Mouse (Mus musculus): ENCODE results near the gene Tnxb.
"Not testable (repeated sequence)": the region's sequence is repeated elsewhere in the genome, so short reads cannot be mapped to it uniquely, and the experiment has no call there.

Tnxb gene

GRCm38 (mm10) chr17:34684253-34684893 is 14.0 kb downstream of the Tnxb start:
- no peak for DNase-seq (ENCODE audit: low spot score)

DNA sequence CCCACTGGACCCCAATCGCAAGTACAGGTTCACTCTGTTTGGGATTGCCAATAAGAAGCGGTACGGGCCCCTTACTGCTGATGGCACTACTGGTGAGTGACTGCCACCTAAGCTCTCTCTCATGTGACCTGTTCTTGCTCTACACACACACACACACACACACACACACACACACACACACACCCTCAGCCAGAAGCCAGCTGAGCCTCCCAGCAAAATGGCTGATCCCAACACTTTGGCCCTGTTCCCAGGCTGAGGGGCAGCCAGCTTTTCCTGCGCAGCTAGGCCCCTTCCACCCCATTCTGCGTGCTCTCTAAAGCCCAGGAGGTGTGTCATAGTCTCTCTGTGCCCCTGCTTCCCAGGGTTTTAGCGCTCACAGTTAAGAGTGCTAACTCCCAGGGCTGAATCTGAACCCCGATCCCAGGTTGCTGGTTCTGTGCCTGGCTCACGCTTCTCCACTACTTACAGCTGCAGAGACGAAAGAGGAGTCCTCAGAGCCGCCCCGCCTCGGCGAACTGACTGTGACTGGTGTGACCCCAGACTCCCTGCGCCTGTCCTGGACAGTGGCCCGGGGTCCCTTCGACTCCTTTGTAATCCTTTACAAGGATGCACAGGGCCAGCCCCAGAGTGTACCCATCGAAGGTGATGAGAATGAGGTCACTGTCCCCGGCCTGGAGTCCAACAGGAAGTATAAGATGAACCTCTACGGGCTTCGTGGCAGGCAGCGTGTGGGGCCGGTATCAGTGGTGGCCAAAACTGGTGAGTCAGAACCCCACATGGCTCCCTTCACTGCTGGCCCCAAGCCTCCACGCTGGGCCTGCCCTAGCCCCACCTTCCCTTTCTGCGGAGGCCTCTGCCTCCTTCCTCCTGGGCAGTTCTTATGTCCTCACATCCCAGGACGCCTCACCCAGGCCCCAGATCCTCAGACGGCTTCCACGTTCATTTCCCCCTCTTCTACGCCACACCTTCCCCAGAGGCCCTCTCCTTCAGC is 15.1 kb downstream of the Tnxb start:
- DNase-seq (ENCODE audit: low spot score), result no peak

- no peak for DNase-seq (ENCODE audit: low spot score)
Observed at GRCm38 (mm10) chr17:34688889-34689288, 18.6 kb downstream of the Tnxb start.

GRCm38 (mm10) chr17:34690458-34690857 is 20.1 kb downstream of the Tnxb start:
- DNase-seq (ENCODE audit: low spot score), result no peak

DNA sequence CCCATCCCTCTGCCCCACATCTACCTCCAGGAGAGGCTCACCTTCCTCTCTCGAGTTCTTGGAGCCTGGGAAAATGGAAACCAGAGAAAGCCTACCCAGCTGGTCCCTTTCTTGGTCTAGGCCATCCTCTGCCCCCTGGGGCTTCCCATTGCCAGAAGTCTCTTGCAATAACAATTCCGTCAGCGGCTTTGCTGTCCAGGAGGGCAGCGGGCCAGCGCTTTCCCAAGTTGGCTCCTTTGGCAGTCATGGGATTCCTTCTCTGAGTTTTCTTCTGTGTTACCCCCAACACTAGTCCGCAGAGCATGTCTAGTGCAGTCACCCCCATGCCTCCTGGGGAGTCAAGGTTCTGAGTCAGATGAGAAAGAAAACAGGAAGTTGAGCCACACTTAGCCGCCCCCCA is 22.6 kb downstream of the Tnxb start:
- no peak for DNase-seq (ENCODE audit: low spot score)

GRCm38 (mm10) chr17:34699575-34700408 is 29.5 kb downstream of the Tnxb start:
- peak; percentile 61 for DNase-seq (ENCODE audit: low spot score)

DNA sequence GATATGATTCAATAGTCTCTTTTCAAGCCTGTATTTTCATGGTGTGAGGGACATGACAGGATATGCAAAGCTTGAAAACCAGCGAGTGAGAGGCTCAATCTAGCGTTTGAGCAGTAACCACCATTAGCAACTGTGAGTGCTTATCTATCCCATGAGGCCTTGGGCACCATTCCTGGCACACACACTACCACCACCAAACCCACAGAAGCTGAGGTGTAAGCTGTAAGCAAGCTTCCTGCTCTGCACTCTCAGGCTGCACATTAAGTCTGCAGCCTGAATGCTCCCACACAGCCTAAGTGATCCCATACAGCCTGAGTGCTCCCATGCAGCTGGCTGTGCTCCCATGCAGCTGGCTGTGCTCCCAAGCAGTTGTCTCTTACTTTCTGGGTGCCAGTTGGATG is 30.3 kb downstream of the Tnxb start:
- DNase-seq (ENCODE audit: low spot score), result no peak

DNA sequence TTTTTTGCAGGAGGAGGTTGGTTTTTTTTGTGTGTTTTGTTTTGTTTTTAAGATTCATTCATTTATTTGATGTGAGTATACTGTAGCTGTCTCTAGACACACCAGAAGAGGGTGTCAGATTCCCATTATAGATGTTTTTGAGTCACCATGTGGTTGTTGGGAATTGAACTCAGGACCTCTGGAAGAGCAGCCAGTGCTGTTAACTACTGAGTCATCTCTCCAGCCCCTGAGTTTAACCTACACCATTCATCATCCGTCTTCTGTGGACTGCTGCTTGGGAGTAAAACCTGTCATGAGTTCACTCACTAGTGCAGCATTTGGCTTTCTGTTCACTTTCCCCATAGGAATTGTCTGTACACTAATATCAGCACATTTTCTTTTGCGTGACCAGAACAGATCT is 36.1 kb downstream of the Tnxb start:
- DNase-seq (ENCODE audit: low spot score), result not testable (repeated sequence)

- peak; percentile 20 for DNase-seq (ENCODE audit: low spot score)
Observed at GRCm38 (mm10) chr17:34712951-34713350, 42.6 kb downstream of the Tnxb start.

- DNase-seq (ENCODE audit: low spot score), result not testable (repeated sequence)
Observed at GRCm38 (mm10) chr17:34714181-34714907, 44.0 kb downstream of the Tnxb start.

GRCm38 (mm10) chr17:34714908-34715445 is 44.6 kb downstream of the Tnxb start:
- DNase-seq (ENCODE audit: low spot score), result not testable (repeated sequence)

DNA sequence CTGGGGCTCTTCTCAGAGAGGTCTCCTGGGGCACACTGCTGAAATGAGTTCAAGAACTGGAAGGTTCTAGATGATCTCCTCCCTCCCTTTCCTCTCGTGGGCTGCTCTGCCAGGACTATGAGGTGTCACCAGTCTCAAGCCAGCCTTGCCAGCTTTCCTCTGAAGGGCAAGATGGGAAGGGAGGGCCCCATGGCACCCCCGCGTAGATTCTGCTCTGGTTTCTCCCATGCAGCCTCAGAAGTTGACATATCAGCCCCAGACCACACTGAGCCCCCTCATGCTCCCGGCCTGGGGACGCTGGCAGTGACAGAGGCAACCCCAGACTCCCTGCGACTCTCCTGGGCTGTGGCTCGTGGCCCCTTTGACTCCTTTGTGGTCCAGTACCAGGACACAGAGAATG is 45.1 kb downstream of the Tnxb start:
- DNase-seq (ENCODE audit: low spot score), result not testable (repeated sequence)

GRCm38 (mm10) chr17:34716247-34716646 is 45.9 kb downstream of the Tnxb start:
- no peak for DNase-seq (ENCODE audit: low spot score)

- DNase-seq (ENCODE audit: low spot score), result no peak
Observed at GRCm38 (mm10) chr17:34717401-34717800, 47.1 kb downstream of the Tnxb start.

GRCm38 (mm10) chr17:34719886-34720285 is 49.6 kb downstream of the Tnxb start:
- not testable (repeated sequence) for DNase-seq (ENCODE audit: low spot score)

DNA sequence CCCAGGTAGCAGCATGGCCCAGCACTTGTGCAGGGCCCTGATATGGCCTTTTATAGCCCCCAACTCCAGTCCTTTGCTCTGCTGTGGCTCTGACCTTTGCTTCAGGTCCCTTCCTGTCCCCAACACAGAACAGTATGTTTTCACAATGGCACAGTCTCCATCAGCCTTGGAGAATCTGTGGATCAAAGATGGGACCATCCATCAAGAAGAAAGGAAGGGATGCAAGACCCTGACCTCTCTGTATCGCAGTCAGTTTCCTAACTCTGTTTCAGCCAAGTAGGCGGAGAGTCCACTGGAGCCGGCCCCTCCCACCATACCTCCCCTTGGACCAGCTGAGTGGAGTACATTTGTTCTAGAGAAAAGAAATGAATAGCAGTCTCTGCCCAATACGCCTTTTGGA is 51.9 kb downstream of the Tnxb start:
- not testable (repeated sequence) for DNase-seq (ENCODE audit: low spot score)

DNA sequence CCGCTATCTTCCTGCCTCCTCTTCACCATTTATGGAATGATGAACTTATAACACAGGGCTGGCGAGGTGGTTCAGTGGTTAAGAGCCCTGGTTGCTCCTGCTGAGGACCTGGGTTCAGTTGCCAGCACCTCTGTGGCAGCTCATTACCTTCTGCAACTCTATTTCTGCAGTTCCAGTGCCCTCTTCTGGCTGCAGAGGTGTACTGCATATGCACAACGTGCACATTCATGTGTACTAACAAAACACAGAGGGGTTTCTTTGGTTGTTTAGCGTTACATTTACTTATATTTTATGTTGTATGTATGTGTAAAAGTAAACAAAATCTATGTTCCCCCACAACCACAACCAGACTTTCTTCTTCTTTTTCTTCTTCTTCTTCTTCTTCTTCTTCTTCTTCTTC is 52.7 kb downstream of the Tnxb start:
- DNase-seq (ENCODE audit: low spot score), result no peak

GRCm38 (mm10) chr17:34727887-34728286 is 57.6 kb downstream of the Tnxb start:
- no peak for DNase-seq (ENCODE audit: low spot score)

DNA sequence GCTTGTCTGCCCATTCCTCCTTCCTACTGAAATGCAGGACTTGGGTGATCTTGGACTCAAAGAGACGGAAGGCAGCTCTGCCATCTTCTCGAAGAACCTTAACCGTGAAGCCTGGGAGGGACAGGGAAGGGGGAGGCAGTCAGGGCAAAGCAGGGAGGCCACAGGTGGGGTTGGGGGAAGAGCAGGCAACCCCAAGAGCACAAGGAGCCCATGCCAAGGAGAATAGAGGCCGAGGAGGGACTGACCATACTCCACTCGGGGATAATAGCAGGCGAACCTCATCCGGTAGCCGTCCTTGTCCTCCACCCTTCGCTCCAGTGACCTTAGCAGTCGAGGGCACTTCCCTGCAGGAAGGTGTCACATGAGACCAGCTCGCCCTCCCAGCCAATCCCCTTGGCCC is 58.8 kb downstream of the Tnxb start:
- DNase-seq (ENCODE audit: low spot score), result not testable (repeated sequence)

- DNase-seq (ENCODE audit: low spot score), result not testable (repeated sequence)
Observed at GRCm38 (mm10) chr17:34729779-34730553, 59.6 kb downstream of the Tnxb start.
